Mouse (Mus musculus) liver, embryonic 14.5 days (tissue): ENCODE data around the gene Satb2.

Experiments used
- CTCF ChIP-seq: IDR thresholded peaks from 2 replicates; pipeline ENCODE4 v1.5.1; 2016; ENCODE audit warnings: antibody characterized with exemption, low read depth, control low read depth
- EP300 ChIP-seq: IDR thresholded peaks from 2 replicates; pipeline ENCODE4 v1.6.1; 2016; ENCODE audit warnings: antibody characterized with exemption, low read depth

- no peak for TF ChIP-seq CTCF
- no peak for TF ChIP-seq EP300
These were observed 77.7 kb downstream of the Satb2 start for GRCm38 (mm10) chr1:56900706-56901287.
